Mouse (Mus musculus) midbrain, embryonic 12.5 days (tissue): ENCODE data around the gene Slc37a4. TPM values are rescaled to one million over a fixed set of nuclear protein-coding genes. Genes with fewer than 3 reads are reported as not detected.
"Not testable (repeated sequence)": the region's sequence is repeated elsewhere in the genome, so short reads cannot be mapped to it uniquely, and the experiment has no call there.

Experiments used
- ATAC-seq: fragments of 200-750 bp; cut with Nextera tagmentation; 2 replicates; pipeline ENCODE4 v1.8.0; 2017; ENCODE audit warnings: low read depth, moderate TSS enrichment, moderate library complexity; ENCODE audit not compliant: low FRiP score
- H3K27ac ChIP-seq: fragments of 300-500 bp; sonication (generic); replicated peaks from 2 replicates; pipeline ENCODE4 v1.5.1; 2016; ENCODE audit warnings: mild to moderate bottlenecking
- H3K27me3 ChIP-seq: fragments of 300-500 bp; sonication (generic); 2 replicates; pipeline ENCODE4 v1.6.1; 2016; ENCODE audit warnings: mild to moderate bottlenecking
- H3K36me3 ChIP-seq: fragments of 300-500 bp; sonication (generic); 2 replicates; pipeline ENCODE4 v1.6.1; 2016
- H3K4me1 ChIP-seq: fragments of 300-500 bp; sonication (generic); 2 replicates; pipeline ENCODE4 v1.6.1; 2016
- H3K4me2 ChIP-seq: fragments of 300-500 bp; sonication (generic); replicated peaks from 2 replicates; pipeline ENCODE4 v1.6.1; 2016; ENCODE audit warnings: mild to moderate bottlenecking, moderate library complexity
- H3K4me3 ChIP-seq: fragments of 300-500 bp; sonication (generic); 2 replicates; pipeline ENCODE4 v1.5.1; 2016; ENCODE audit warnings: mild to moderate bottlenecking
- H3K9ac ChIP-seq: fragments of 300-500 bp; sonication (generic); replicated peaks from 2 replicates; pipeline ENCODE4 v1.6.1; 2016; ENCODE audit warnings: mild to moderate bottlenecking, moderate library complexity
- H3K9me3 ChIP-seq: fragments of 300-500 bp; sonication (generic); 2 replicates; pipeline ENCODE4 v1.6.1; 2016; ENCODE audit warnings: mild to moderate bottlenecking
- WGBS: fragments of 180-500 bp; shearing (Covaris S2); methylation state at CpG from one replicate; pipeline ENCODE4 v1.1.7; 2016; 5-methylcytosine and 5-hydroxymethylcytosine counted together
- polyA plus RNA-seq: library from polyadenylated mRNA; unstranded; fragments of >200 nt; fragmentation: Nextera tagmentation; extraction: Ambion mirVana; gene quantifications from 2 replicates; pipeline ENCODE4 v1.2.1, GENCODE M21; 2016

Slc37a4 gene
- polyA plus RNA-seq, 1 experiment from 2014 or later = 24.9 TPM

GRCm38 (mm10) chr9:44376141-44376540, 20.5 kb upstream of the Slc37a4 start:
- WGBS = 93% methylated on average over 6 of the region's 6 CpGs
- H3K4me3 ChIP-seq = no peak overlapping the region

GRCm38 (mm10) chr9:44377335-44377734, 19.3 kb upstream of the Slc37a4 start:
- H3K9me3 ChIP-seq, ATAC-seq, H3K9ac ChIP-seq, H3K4me2 ChIP-seq, H3K4me3 ChIP-seq, H3K27ac ChIP-seq, H3K27me3 ChIP-seq: not testable (repeated sequence)
- H3K4me1 ChIP-seq = peaks cover 26% of the 10 kb centered on the region
- 95% methylated on average over 2 of the region's 2 CpGs for WGBS
- peaks cover 18% of the 10 kb centered on the region for H3K36me3 ChIP-seq

More at GRCm38 (mm10) chr9:44376141-44376540, 20.5 kb upstream of the Slc37a4 start:
- Histone ChIP-seq H3K36me3 (peaks cover 6% of the 10 kb centered on the region), H3K27me3 (no peaks in the 10 kb centered on the region), H3K27ac (no peak overlapping the region), H3K9me3 (no peaks in the 10 kb centered on the region), H3K9ac (no peak overlapping the region), H3K4me2 (no peak overlapping the region), H3K4me1 (peaks cover 24% of the 10 kb centered on the region)
- no peak for ATAC-seq

GRCm38 (mm10) chr9:44378153-44378730, 18.4 kb upstream of the Slc37a4 start:
- Histone ChIP-seq H3K27me3 (no peaks in the 10 kb centered on the region), H3K27ac (peak overlapping the region; percentile 88; the same call in 1 of the 2 replicates), H3K4me1 (peaks cover 26% of the 10 kb centered on the region), H3K9ac (peak overlapping the region; percentile 94; the same call in 1 of the 2 replicates), H3K9me3 (no peaks in the 10 kb centered on the region), H3K36me3 (peaks cover 27% of the 10 kb centered on the region), H3K4me2 (peak overlapping the region; percentile 99), H3K4me3 (peak overlapping the region; percentile 91)
- WGBS = 92% methylated on average over 5 of the region's 5 CpGs
- ATAC-seq = no peak

GRCm38 (mm10) chr9:44379054-44379834, 17.4 kb upstream of the Slc37a4 start, which contains the start of gene Hyou1:
TSS of gene Hyou1 (plus strand) at chr9:44379490.
- Histone ChIP-seq H3K4me2 (peak within 1 kb of the TSS; percentile 99), H3K9me3 (no peaks in the 10 kb centered on the region), H3K4me1 (peaks cover 26% of the 10 kb centered on the region), H3K9ac (peak within 1 kb of the TSS; percentile 94), H3K4me3 (peak within 1 kb of the TSS; percentile 91), H3K36me3 (peaks cover 37% of the 10 kb centered on the region), H3K27ac (peak within 1 kb of the TSS; percentile 88), H3K27me3 (no peaks in the 10 kb centered on the region)
- peak; percentile 95 for ATAC-seq
- WGBS = under 1% methylated on average over 82 of the region's 83 CpGs

GRCm38 (mm10) chr9:44379862-44380261, 16.8 kb upstream of the Slc37a4 start:
- H3K27ac ChIP-seq = peak overlapping the region; percentile 84
- H3K9me3 ChIP-seq = no peaks in the 10 kb centered on the region
- H3K4me3 ChIP-seq = peak overlapping the region; percentile 91
- peak overlapping the region; percentile 99 for H3K4me2 ChIP-seq
- ATAC-seq = peak; percentile 50; the same call in 1 of the 2 replicates
- peaks cover 43% of the 10 kb centered on the region for H3K36me3 ChIP-seq
- WGBS = 8% methylated on average over 15 of the region's 15 CpGs
- no peaks in the 10 kb centered on the region for H3K27me3 ChIP-seq
- H3K4me1 ChIP-seq = peaks cover 26% of the 10 kb centered on the region
- peak overlapping the region; percentile 94 for H3K9ac ChIP-seq

- Histone ChIP-seq H3K4me2 (no peak overlapping the region), H3K27ac (no peak overlapping the region), H3K36me3 (peaks cover 89% of the 10 kb centered on the region), H3K4me1 (peaks cover 15% of the 10 kb centered on the region), H3K27me3 (no peaks in the 10 kb centered on the region), H3K9me3 (no peaks in the 10 kb centered on the region), H3K4me3 (no peak overlapping the region), H3K9ac (no peak overlapping the region)
- ATAC-seq = no peak
- WGBS = 95% methylated on average over 13 of the region's 13 CpGs
Observed at GRCm38 (mm10) chr9:44384596-44384995, 12.1 kb upstream of the Slc37a4 start.

- no peaks in the 10 kb centered on the region for H3K9me3 ChIP-seq
- 86% methylated on average over 3 of the region's 3 CpGs for WGBS
- H3K9ac ChIP-seq = no peak overlapping the region
- no peaks in the 10 kb centered on the region for H3K4me1 ChIP-seq
- no peak overlapping the region for H3K4me3 ChIP-seq
- H3K4me2 ChIP-seq = no peak overlapping the region
- H3K36me3 ChIP-seq = peaks cover 95% of the 10 kb centered on the region
- no peaks in the 10 kb centered on the region for H3K27me3 ChIP-seq
- no peak overlapping the region for H3K27ac ChIP-seq
- ATAC-seq = no peak
Observed at GRCm38 (mm10) chr9:44387221-44387620, 9.4 kb upstream of the Slc37a4 start.

GRCm38 (mm10) chr9:44389273-44389672, 7.4 kb upstream of the Slc37a4 start:
- no peak overlapping the region for H3K4me3 ChIP-seq
- H3K9me3 ChIP-seq = no peaks in the 10 kb centered on the region
- no peak overlapping the region for H3K9ac ChIP-seq
- no peaks in the 10 kb centered on the region for H3K27me3 ChIP-seq
- 63% methylated on average over 8 of the region's 8 CpGs for WGBS
- peaks cover 80% of the 10 kb centered on the region for H3K36me3 ChIP-seq
- H3K4me1 ChIP-seq = no peaks in the 10 kb centered on the region
- no peak overlapping the region for H3K4me2 ChIP-seq
- 0 out of 2 replicates have a peak overlapping the region, but pooled peaks have one; percentile 15 for H3K27ac ChIP-seq
- ATAC-seq = no peak

- Histone ChIP-seq H3K9me3 (no peaks in the 10 kb centered on the region), H3K36me3 (peaks cover 58% of the 10 kb centered on the region)
- ATAC-seq = no peak
Observed at GRCm38 (mm10) chr9:44391466-44391865, 5.2 kb upstream of the Slc37a4 start.

GRCm38 (mm10) chr9:44398087-44398486, 1.4 kb downstream of the Slc37a4 start:
- Histone ChIP-seq H3K4me2 (peak overlapping the region; percentile 92), H3K27ac (peak overlapping the region; percentile 61), H3K4me3 (peak overlapping the region; percentile 73; the same call in 1 of the 2 replicates), H3K9me3 (no peaks in the 10 kb centered on the region), H3K27me3 (peaks cover 10% of the 10 kb centered on the region), H3K4me1 (peaks cover 21% of the 10 kb centered on the region), H3K9ac (peak overlapping the region; percentile 79), H3K36me3 (peaks cover 29% of the 10 kb centered on the region)
- ATAC-seq = no peak
- 13% methylated on average over 4 of the region's 4 CpGs for WGBS

More at GRCm38 (mm10) chr9:44391466-44391865, 5.2 kb upstream of the Slc37a4 start:
- no peak overlapping the region for H3K27ac ChIP-seq
- WGBS = 38% methylated on average over 4 of the region's 4 CpGs
- 0 out of 2 replicates have a peak, but pooled peaks cover 3% of the 10 kb centered on the region for H3K4me1 ChIP-seq
- H3K4me3 ChIP-seq = no peak overlapping the region
- H3K4me2 ChIP-seq = no peak overlapping the region
- no peaks in the 10 kb centered on the region; the same call in 1 of the 2 replicates for H3K27me3 ChIP-seq
- H3K9ac ChIP-seq = no peak overlapping the region

GRCm38 (mm10) chr9:44398551-44398950, 1.9 kb downstream of the Slc37a4 start:
- peak overlapping the region; percentile 61 for H3K27ac ChIP-seq

More at GRCm38 (mm10) chr9:44398551-44398950, 1.9 kb downstream of the Slc37a4 start:
- no peak for ATAC-seq
- H3K9me3 ChIP-seq = no peaks in the 10 kb centered on the region
- H3K36me3 ChIP-seq = peaks cover 33% of the 10 kb centered on the region
- WGBS = 82% methylated on average over 9 of the region's 9 CpGs
- H3K4me2 ChIP-seq = peak overlapping the region; percentile 92
- peaks cover 10% of the 10 kb centered on the region for H3K27me3 ChIP-seq
- H3K9ac ChIP-seq = peak overlapping the region; percentile 79
- H3K4me3 ChIP-seq = no peak overlapping the region
- H3K4me1 ChIP-seq = peaks cover 21% of the 10 kb centered on the region
